In the genomic region with DNA sequence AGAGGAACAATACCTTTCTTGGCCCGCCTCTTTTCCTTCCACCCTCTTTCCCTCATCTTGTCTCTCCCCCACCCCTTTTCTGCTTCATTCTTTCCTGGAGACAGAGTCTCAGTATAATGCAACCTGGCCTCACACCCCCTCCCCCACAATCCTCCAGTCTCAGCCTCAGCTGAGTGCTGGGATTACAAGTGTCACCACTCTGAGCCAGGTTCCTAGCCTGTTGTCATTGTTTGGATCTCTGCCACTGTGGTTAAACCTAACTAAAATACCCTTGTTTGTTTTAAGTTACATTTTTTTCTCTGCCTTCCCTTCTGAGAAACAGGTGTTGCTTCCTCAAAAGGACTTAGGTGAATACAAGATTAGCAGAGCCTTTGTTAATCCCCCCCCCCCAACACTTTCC, we compare ENCODE assay signal across 28 mouse cellular contexts. TPM values are rescaled to one million over a fixed set of nuclear protein-coding genes. Genes with fewer than 3 reads are reported as not detected.
DNase-seq lines count a peak whose midpoint lies in the region; ATAC-seq and TF ChIP-seq lines count a peak whose summit lies in the region.
"Had no signal": no experiment of that assay in that cellular context is flagged by ENCODE, and none has a peak within 500 bp of the region (broad histone marks: within the 10 kb centered on the region; RNA-seq: fewer than 3 reads in every experiment).

No protein-coding gene starts in this region.

- peak; percentile 89 for ATAC-seq in embryonic facial prominence, embryonic 14.5 days (ENCODE audit: low read depth)
- no peak for ATAC-seq in liver, embryonic 11.5 days (replicated peaks; ENCODE audit: low FRiP score)
- no peak for ATAC-seq in midbrain, embryonic 14.5 days (ENCODE audit: low FRiP score, low TSS enrichment)
- ATAC-seq in midbrain, embryonic 13.5 days, result no peak
- ATAC-seq: activated CD4-positive, CD25-positive, alpha-beta regulatory T cell, adult 4 months; CD4-positive, CD25-positive, alpha-beta regulatory T cell, adult 4 months; forebrain, embryonic 13.5 days; forebrain, postnatal 0 days; Patski had no signal

- no peaks in the 10 kb centered on the region for H3K79me2 ChIP-seq in heart, adult 2 months (replicated peaks; ENCODE audit: control insufficient read depth, insufficient read depth, low read length)
- H3K79me2 ChIP-seq in liver, adult 2 months (ENCODE audit: control insufficient read depth, insufficient read depth, low read length), result no peaks in the 10 kb centered on the region

- no peaks in the 10 kb centered on the region for H3K9me3 ChIP-seq in embryonic facial prominence, embryonic 14.5 days (ENCODE audit: control insufficient read depth, low read length)
- no peaks in the 10 kb centered on the region for H3K9me3 ChIP-seq in embryonic facial prominence, embryonic 10.5 days
- H3K9me3 ChIP-seq in liver, embryonic 11.5 days (ENCODE audit: control insufficient read depth, low read length), result no peaks in the 10 kb centered on the region
- H3K9me3 ChIP-seq in midbrain, embryonic 14.5 days (ENCODE audit: control insufficient read depth, low read length), result no peaks in the 10 kb centered on the region
- no peaks in the 10 kb centered on the region for H3K9me3 ChIP-seq in midbrain, embryonic 13.5 days
- H3K9me3 ChIP-seq: embryonic facial prominence, embryonic 13.5 days; forebrain, embryonic 13.5 days; G1E had no signal

- no peak overlapping the region for H3K4me2 ChIP-seq in embryonic facial prominence, embryonic 14.5 days (ENCODE audit: low read depth, low read length)
- H3K4me2 ChIP-seq in liver, embryonic 11.5 days, result no peak overlapping the region
- H3K4me2 ChIP-seq in midbrain, embryonic 14.5 days (ENCODE audit: low read length), result no peak overlapping the region
- no peak overlapping the region for H3K4me2 ChIP-seq in midbrain, embryonic 13.5 days (replicated peaks)
- H3K4me2 ChIP-seq: embryonic facial prominence, embryonic 13.5 days; forebrain, embryonic 13.5 days had no signal

- no peak for TF ChIP-seq CTCF in heart, adult 2 months (IDR thresholded peaks at IDR 0.05)
- TF ChIP-seq CTCF in liver, adult 2 months (IDR thresholded peaks at IDR 0.05; ENCODE audit: low read depth, low read length), result no peak

- intact Hi-C loops in heart, adult 2 months (cut with DNase I), result no loop called here

- WGBS in embryonic facial prominence, embryonic 14.5 days, result 81% methylated on average over 1 of the region's 1 CpGs
- whole genome bisulfite sequencing in embryonic facial prominence, embryonic 10.5 days, result 73% methylated on average over 1 of the region's 1 CpGs
- WGBS in heart, adult 2 months, result 73% methylated on average over 1 of the region's 1 CpGs
- WGBS in liver, adult 2 months, result 100% methylated on average over 1 of the region's 1 CpGs
- 70% methylated on average over 1 of the region's 1 CpGs for WGBS in liver, embryonic 11.5 days
- 29% methylated on average over 1 of the region's 1 CpGs for WGBS in midbrain, embryonic 14.5 days
- WGBS in midbrain, embryonic 13.5 days, result 56% methylated on average over 1 of the region's 1 CpGs

- peak; percentile 79 for DNase-seq in embryonic facial prominence, embryonic 14.5 days (ENCODE audit: low spot score)
- DNase-seq in embryonic facial prominence, embryonic 10.5 days (ENCODE audit: low spot score), result no peak
- peak; percentile 42 for DNase-seq in heart, adult 11 months
- DNase-seq in heart, adult 2 months, result no peak
- DNase-seq in liver, adult 2 months (ENCODE audit: extremely low read depth, low read depth, low spot score), result peak; percentile 7
- no peak for DNase-seq in liver, embryonic 11.5 days (ENCODE audit: low spot score)
- DNase-seq in midbrain, embryonic 14.5 days, result peak; percentile 9
- DNase-seq: adrenal gland, adult 8-10 months; adrenal gland, postnatal 14 days; adrenal gland, postnatal 36 days; B cell, adult 2 months; cerebellum, adult 11-12 months; cerebellum, adult 2 months; cerebellum, adult 9-10 months; cerebellum, postnatal 25 days; forebrain, postnatal 0 days had no signal

- no peaks in the 10 kb centered on the region for H3K36me3 ChIP-seq in embryonic facial prominence, embryonic 14.5 days (ENCODE audit: control insufficient read depth, insufficient read depth, low read length)
- no peaks in the 10 kb centered on the region for H3K36me3 ChIP-seq in embryonic facial prominence, embryonic 10.5 days (replicated peaks)
- H3K36me3 ChIP-seq in heart, adult 2 months (ENCODE audit: control insufficient read depth, insufficient read depth, low read length), result no peaks in the 10 kb centered on the region
- no peaks in the 10 kb centered on the region for H3K36me3 ChIP-seq in liver, adult 2 months (ENCODE audit: control insufficient read depth, insufficient read depth, low read length)
- H3K36me3 ChIP-seq in liver, embryonic 11.5 days (ENCODE audit: control insufficient read depth, insufficient read depth, low read length), result no peaks in the 10 kb centered on the region
- no peaks in the 10 kb centered on the region for H3K36me3 ChIP-seq in midbrain, embryonic 14.5 days (ENCODE audit: control insufficient read depth, insufficient read depth, low read length)
- no peaks in the 10 kb centered on the region for H3K36me3 ChIP-seq in midbrain, embryonic 13.5 days
- H3K36me3 ChIP-seq: embryonic facial prominence, embryonic 13.5 days; G1E had no signal

- H3K27me3 ChIP-seq in embryonic facial prominence, embryonic 14.5 days (replicated peaks; ENCODE audit: control insufficient read depth, insufficient read depth, low read length), result no peaks in the 10 kb centered on the region
- no peaks in the 10 kb centered on the region for H3K27me3 ChIP-seq in embryonic facial prominence, embryonic 10.5 days (replicated peaks; ENCODE audit: low read depth, poor library complexity, severe bottlenecking)
- H3K27me3 ChIP-seq in heart, adult 2 months (ENCODE audit: control insufficient read depth, insufficient read depth, low read length), result no peaks in the 10 kb centered on the region
- H3K27me3 ChIP-seq in liver, adult 2 months (ENCODE audit: control insufficient read depth, insufficient read depth, low read length), result no peaks in the 10 kb centered on the region
- no peaks in the 10 kb centered on the region for H3K27me3 ChIP-seq in liver, embryonic 11.5 days (replicated peaks; ENCODE audit: control insufficient read depth, insufficient read depth, low read length)
- H3K27me3 ChIP-seq in midbrain, embryonic 14.5 days (ENCODE audit: control insufficient read depth, insufficient read depth, low read length), result no peaks in the 10 kb centered on the region
- H3K27me3 ChIP-seq in midbrain, embryonic 13.5 days, result no peaks in the 10 kb centered on the region
- H3K27me3 ChIP-seq: CH12.LX; embryonic facial prominence, embryonic 13.5 days; forebrain, embryonic 13.5 days had no signal

- no peak overlapping the region for H3K4me3 ChIP-seq in embryonic facial prominence, embryonic 14.5 days (ENCODE audit: low read depth, low read length)
- H3K4me3 ChIP-seq in embryonic facial prominence, embryonic 10.5 days, result no peak overlapping the region
- H3K4me3 ChIP-seq in heart, adult 2 months, result no peak overlapping the region
- no peak overlapping the region for H3K4me3 ChIP-seq in liver, adult 2 months (ENCODE audit: insufficient read depth, low read depth, low read length)
- H3K4me3 ChIP-seq in liver, embryonic 11.5 days (ENCODE audit: low read depth, low read length), result no peak overlapping the region
- H3K4me3 ChIP-seq in midbrain, embryonic 14.5 days (replicated peaks; ENCODE audit: low read depth, low read length), result no peak overlapping the region
- no peak overlapping the region for H3K4me3 ChIP-seq in midbrain, embryonic 13.5 days (replicated peaks)
- H3K4me3 ChIP-seq: embryonic facial prominence, embryonic 13.5 days; forebrain, embryonic 13.5 days had no signal

- H3K27ac ChIP-seq in embryonic facial prominence, embryonic 14.5 days (replicated peaks; ENCODE audit: low read depth, low read length), result no peak overlapping the region
- no peak overlapping the region for H3K27ac ChIP-seq in embryonic facial prominence, embryonic 10.5 days (replicated peaks)
- H3K27ac ChIP-seq in heart, adult 2 months, result no peak overlapping the region
- H3K27ac ChIP-seq in liver, adult 2 months (replicated peaks; ENCODE audit: insufficient read depth, low read depth, low read length), result no peak overlapping the region
- no peak overlapping the region for H3K27ac ChIP-seq in liver, embryonic 11.5 days (ENCODE audit: low read depth, low read length)
- no peak overlapping the region for H3K27ac ChIP-seq in midbrain, embryonic 14.5 days (replicated peaks; ENCODE audit: low read depth, low read length)
- no peak overlapping the region for H3K27ac ChIP-seq in midbrain, embryonic 13.5 days
- H3K27ac ChIP-seq: embryonic facial prominence, embryonic 13.5 days; forebrain, embryonic 13.5 days had no signal

- no peak overlapping the region for H3K9ac ChIP-seq in embryonic facial prominence, embryonic 14.5 days (ENCODE audit: low read depth, low read length)
- H3K9ac ChIP-seq in heart, adult 2 months (ENCODE audit: low read depth, low read length), result no peak overlapping the region
- no peak overlapping the region for H3K9ac ChIP-seq in liver, adult 2 months (ENCODE audit: low read depth, low read length)
- no peak overlapping the region for H3K9ac ChIP-seq in liver, embryonic 11.5 days (ENCODE audit: low read depth, low read length)
- no peak overlapping the region for H3K9ac ChIP-seq in midbrain, embryonic 14.5 days (replicated peaks; ENCODE audit: low read length)
- H3K9ac ChIP-seq in midbrain, embryonic 13.5 days (replicated peaks), result no peak overlapping the region
- H3K9ac ChIP-seq: embryonic facial prominence, embryonic 13.5 days; forebrain, embryonic 13.5 days; forebrain, postnatal 0 days had no signal

- TF ChIP-seq EP300 in heart, adult 2 months (IDR thresholded peaks at IDR 0.05; ENCODE audit: insufficient read depth, low read depth, low read length), result no peak

- no peak for TF ChIP-seq POLR2A in heart, adult 2 months (IDR thresholded peaks at IDR 0.05; ENCODE audit: insufficient read depth, low read depth, low read length)
- no peak for TF ChIP-seq POLR2A in liver, adult 2 months (IDR thresholded peaks at IDR 0.05; ENCODE audit: extremely low read depth, insufficient read depth, low read length)

- H3K4me1 ChIP-seq in embryonic facial prominence, embryonic 14.5 days (ENCODE audit: control insufficient read depth, insufficient read depth, low read length), result no peaks in the 10 kb centered on the region
- H3K4me1 ChIP-seq in embryonic facial prominence, embryonic 10.5 days, result peaks cover 11% of the 10 kb centered on the region
- peaks cover 4% of the 10 kb centered on the region for H3K4me1 ChIP-seq in heart, adult 2 months (ENCODE audit: control insufficient read depth, insufficient read depth, low read length)
- H3K4me1 ChIP-seq in liver, adult 2 months (ENCODE audit: control insufficient read depth, insufficient read depth, low read length), result peaks cover 7% of the 10 kb centered on the region
- H3K4me1 ChIP-seq in liver, embryonic 11.5 days (replicated peaks; ENCODE audit: control insufficient read depth, insufficient read depth, low read length), result no peaks in the 10 kb centered on the region
- no peaks in the 10 kb centered on the region for H3K4me1 ChIP-seq in midbrain, embryonic 14.5 days (ENCODE audit: control insufficient read depth, insufficient read depth, low read length)
- H3K4me1 ChIP-seq in midbrain, embryonic 13.5 days (replicated peaks), result peaks cover 5% of the 10 kb centered on the region; the same call in 1 of the 2 replicates
- H3K4me1 ChIP-seq: embryonic facial prominence, embryonic 13.5 days had no signal

RNA-seq across cellular contexts. Expression of a gene that starts 42.7 kb away (rescaled TPM):
- 3.2 and 3.8 TPM in 2 replicates for polyA plus RNA-seq in embryonic facial prominence, embryonic 14.5 days (2014; fragmentation: Nextera tagmentation; extraction: Ambion mirVana)
- 1.6 and 2.8 TPM in 2 replicates for polyA plus RNA-seq in embryonic facial prominence, embryonic 10.5 days (2016; fragmentation: Nextera tagmentation; extraction: Ambion mirVana)
- 1 to 10 TPM; 3.4 TPM for total RNA-seq in heart, adult 2 months (2021)
- polyA plus RNA-seq in heart, adult 2 months (2012; rRNA removed), result 5.6 and 7.9 TPM in 2 replicates
- total RNA-seq in liver, adult 2 months (2014; rRNA removed), result 3.6 and 4.2 TPM in 2 replicates
- 4.7 and 9.8 TPM in 2 replicates for polyA plus RNA-seq in liver, adult 2 months (2012; rRNA removed)
- 2.6 and 2.9 TPM in 2 replicates for polyA plus RNA-seq in liver, embryonic 11.5 days (2014; fragmentation: Nextera tagmentation; extraction: Ambion mirVana)
- polyA plus RNA-seq in midbrain, embryonic 14.5 days (2014; fragmentation: Nextera tagmentation; extraction: Ambion mirVana), result 20.9 and 30.3 TPM in 2 replicates
- polyA plus RNA-seq in midbrain, embryonic 13.5 days (2015; fragmentation: Nextera tagmentation; extraction: Ambion mirVana), result 19.2 and 22.1 TPM in 2 replicates
- total RNA-seq: CH12.LX had no signal
- polyA plus RNA-seq: activated CD4-positive, CD25-positive, alpha-beta regulatory T cell, adult 4 months; CD4-positive, CD25-positive, alpha-beta regulatory T cell, adult 4 months; G1E had no signal

RNA-seq across cellular contexts. Expression of a gene that starts 53.9 kb away (rescaled TPM):
- polyA plus RNA-seq in embryonic facial prominence, embryonic 14.5 days (2014; fragmentation: Nextera tagmentation; extraction: Ambion mirVana), result 0.28 TPM in 1 of 2 replicates, not detected in the other
- polyA plus RNA-seq in embryonic facial prominence, embryonic 10.5 days (2016; fragmentation: Nextera tagmentation; extraction: Ambion mirVana), result not detected in 2 replicates
- not detected for total RNA-seq in heart, adult 2 months (2021)
- polyA plus RNA-seq in heart, adult 2 months (2012; rRNA removed), result not detected in 2 replicates
- not detected in 2 replicates for total RNA-seq in liver, adult 2 months (2014; rRNA removed)
- not detected in 2 replicates for polyA plus RNA-seq in liver, adult 2 months (2012; rRNA removed)
- not detected in 2 replicates for polyA plus RNA-seq in liver, embryonic 11.5 days (2014; fragmentation: Nextera tagmentation; extraction: Ambion mirVana)
- not detected in 2 replicates for polyA plus RNA-seq in midbrain, embryonic 14.5 days (2014; fragmentation: Nextera tagmentation; extraction: Ambion mirVana)
- 0.48 TPM in 1 of 2 replicates, not detected in the other for polyA plus RNA-seq in midbrain, embryonic 13.5 days (2015; fragmentation: Nextera tagmentation; extraction: Ambion mirVana)
- total RNA-seq: adrenal gland, adult 18-20 months; adrenal gland, adult 8-10 months; adrenal gland, postnatal 14 days; adrenal gland, postnatal 36 days; CH12.LX; forebrain, postnatal 0 days; G1E had no signal
- polyA plus RNA-seq: activated CD4-positive, CD25-positive, alpha-beta regulatory T cell, adult 4 months; CD4-positive, CD25-positive, alpha-beta regulatory T cell, adult 4 months; cerebellum, adult 2 months; cortical plate, adult 2 months; embryonic facial prominence, embryonic 11.5 days; embryonic facial prominence, embryonic 13.5 days; forebrain, embryonic 11.5 days; G1E; Patski had no signal

RNA-seq across cellular contexts. Expression of a gene that starts 56.8 kb away (rescaled TPM):
- polyA plus RNA-seq in embryonic facial prominence, embryonic 14.5 days (2014; fragmentation: Nextera tagmentation; extraction: Ambion mirVana), result 0.10 and 0.15 TPM in 2 replicates
- not detected in 2 replicates for polyA plus RNA-seq in embryonic facial prominence, embryonic 10.5 days (2016; fragmentation: Nextera tagmentation; extraction: Ambion mirVana)
- total RNA-seq in heart, adult 2 months (2021), result under 1 TPM in 1 of 2 experiments, not detected in 1; 0.13 TPM
- polyA plus RNA-seq in heart, adult 2 months (2012; rRNA removed), result 0.04 TPM in 1 of 2 replicates, not detected in the other
- not detected in 2 replicates for total RNA-seq in liver, adult 2 months (2014; rRNA removed)
- not detected in 2 replicates for polyA plus RNA-seq in liver, adult 2 months (2012; rRNA removed)
- polyA plus RNA-seq in liver, embryonic 11.5 days (2014; fragmentation: Nextera tagmentation; extraction: Ambion mirVana), result 0.16 TPM in 1 of 2 replicates, not detected in the other
- polyA plus RNA-seq in midbrain, embryonic 14.5 days (2014; fragmentation: Nextera tagmentation; extraction: Ambion mirVana), result 1.00 and 1.0 TPM in 2 replicates
- polyA plus RNA-seq in midbrain, embryonic 13.5 days (2015; fragmentation: Nextera tagmentation; extraction: Ambion mirVana), result 1.2 and 1.6 TPM in 2 replicates
- total RNA-seq: CH12.LX, G1E had no signal
- polyA plus RNA-seq: activated CD4-positive, CD25-positive, alpha-beta regulatory T cell, adult 4 months; CD4-positive, CD25-positive, alpha-beta regulatory T cell, adult 4 months; embryonic facial prominence, embryonic 11.5 days; G1E had no signal

Comparison
In these comparisons a context has a peak if more than half of its experiments do, and no peak if none do; other contexts are left out.
1. DNase-seq: peak in embryonic facial prominence, embryonic 14.5 days (single experiment), heart, adult 11 months (single experiment), liver, adult 2 months (single experiment) and midbrain, embryonic 14.5 days (single experiment); none in embryonic facial prominence, embryonic 10.5 days (single experiment), heart, adult 2 months (0 of 2) and liver, embryonic 11.5 days (single experiment).